Mouse (Mus musculus): ENCODE measurements at regions not wholly inside any gene's neighbourhood (a gene's known extent, or its start where the extent isn't known, plus 50 kb on each side); places are given as distances from the start of the nearest gene placed in this dataset.

- TF ChIP-seq GATA1 (IDR thresholded peaks at IDR 0.05; ENCODE audit: low read length), result no peak
- no peak for TF ChIP-seq TAL1 (IDR thresholded peaks at IDR 0.05; ENCODE audit: low read length)
Measured at GRCm38 (mm10) chr2:172660916-172661315, 111.5 kb downstream of the Tfap2c start.
